Mouse (Mus musculus) intestine, embryonic 15.5 days (tissue): ENCODE results near the gene Pla2g16. TPM values are rescaled to one million over a fixed set of nuclear protein-coding genes. Genes with fewer than 3 reads are reported as not detected.

Experiments
- ATAC-seq: fragments of 200-750 bp; cut with Nextera tagmentation; 2 replicates; pipeline ENCODE4 v1.8.0; 2017; ENCODE audit warnings: moderate TSS enrichment, moderate library complexity
- H3K27ac ChIP-seq: fragments of 300-500 bp; sonication (generic); 2 replicates; pipeline ENCODE4 v1.5.1; 2015; ENCODE audit warnings: mild to moderate bottlenecking, inconsistent platforms
- H3K27me3 ChIP-seq: fragments of 300-500 bp; sonication (generic); replicated peaks from 2 replicates; pipeline ENCODE4 v1.6.1; 2015; ENCODE audit warnings: inconsistent platforms
- H3K36me3 ChIP-seq: fragments of 300-500 bp; sonication (generic); 2 replicates; pipeline ENCODE4 v1.6.1; 2015; ENCODE audit warnings: inconsistent platforms
- H3K4me1 ChIP-seq: fragments of 300-500 bp; sonication (generic); replicated peaks from 2 replicates; pipeline ENCODE4 v1.6.1; 2015; ENCODE audit warnings: inconsistent platforms
- H3K4me2 ChIP-seq: fragments of 300-500 bp; sonication (generic); replicated peaks from 2 replicates; pipeline ENCODE4 v1.6.1; 2015; ENCODE audit warnings: mild to moderate bottlenecking, inconsistent platforms
- H3K4me3 ChIP-seq: fragments of 300-500 bp; sonication (generic); replicated peaks from 2 replicates; pipeline ENCODE4 v1.5.1; 2015; ENCODE audit warnings: inconsistent platforms
- H3K9ac ChIP-seq: fragments of 300-500 bp; sonication (generic); 2 replicates; pipeline ENCODE4 v1.6.1; 2015; ENCODE audit warnings: inconsistent platforms
- H3K9me3 ChIP-seq: fragments of 300-500 bp; sonication (generic); 2 replicates; pipeline ENCODE4 v1.6.1; 2016; ENCODE audit warnings: inconsistent platforms
- WGBS: fragments of 180-500 bp; shearing (Covaris S2); methylation state at CpG from one replicate; pipeline ENCODE4 v1.1.7; 2015; 5-methylcytosine and 5-hydroxymethylcytosine counted together
- polyA plus RNA-seq: library from polyadenylated mRNA; unstranded; fragments of >200 nt; fragmentation: Nextera tagmentation; extraction: Ambion mirVana; gene quantifications from 2 replicates; pipeline ENCODE4 v1.2.1, GENCODE M21; 2015

Pla2g16 gene
- 7.6 and 8.4 TPM in 2 replicates for polyA plus RNA-seq

DNA sequence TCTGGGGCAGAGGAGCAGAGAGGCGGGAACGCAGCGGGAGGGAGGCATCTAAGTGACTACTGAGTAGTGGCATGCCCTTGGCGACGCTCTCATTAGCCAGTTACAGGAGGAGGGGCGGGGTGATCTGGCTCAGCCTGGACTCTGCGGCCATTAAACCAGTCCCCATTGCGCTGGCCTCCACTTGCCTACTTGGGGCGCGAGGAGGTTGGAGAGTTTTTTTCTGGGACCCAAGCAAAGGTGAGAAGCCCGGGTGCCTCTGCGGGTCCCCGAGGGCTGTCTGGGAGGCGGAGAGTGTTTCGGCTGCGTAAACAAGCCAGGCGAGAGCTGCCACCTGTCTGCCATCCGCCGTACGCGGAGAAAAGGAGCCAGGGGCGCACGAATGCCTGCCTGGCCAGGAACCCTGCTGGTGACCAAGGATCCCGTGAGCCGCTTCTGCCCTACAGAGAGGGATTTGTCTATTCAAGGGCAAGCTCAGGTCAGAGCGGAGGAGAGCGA lies at the start of gene Pla2g16:
Pla2g16 (plus strand) TSS at position 132 of the 495 bp plus-strand sequence.
- Histone ChIP-seq H3K36me3 (no peaks in the 10 kb centered on the region), H3K4me1 (0 out of 2 replicates have a peak, but pooled peaks cover 3% of the 10 kb centered on the region), H3K9ac (peak within 1 kb of the TSS; percentile 40), H3K27me3 (no peaks in the 10 kb centered on the region), H3K9me3 (no peaks in the 10 kb centered on the region), H3K27ac (no peak within 1 kb of the TSS), H3K4me3 (peak within 1 kb of the TSS; percentile 50), H3K4me2 (peak within 1 kb of the TSS; percentile 88)
- under 1% methylated on average over 27 of the region's 27 CpGs for WGBS
- ATAC-seq = peak; percentile 93

GRCm38 (mm10) chr19:7508026-7508425 lies 49.2 kb upstream of the Pla2g16 start:
- Histone ChIP-seq H3K27ac (no peak overlapping the region), H3K4me2 (no peak overlapping the region), H3K36me3 (peaks cover 3% of the 10 kb centered on the region; the same call in 1 of the 2 replicates), H3K9me3 (no peaks in the 10 kb centered on the region), H3K4me3 (no peak overlapping the region), H3K27me3 (no peaks in the 10 kb centered on the region), H3K4me1 (no peaks in the 10 kb centered on the region), H3K9ac (no peak overlapping the region)
- ATAC-seq = no peak
- WGBS = 78% methylated on average over 4 of the region's 4 CpGs

DNA sequence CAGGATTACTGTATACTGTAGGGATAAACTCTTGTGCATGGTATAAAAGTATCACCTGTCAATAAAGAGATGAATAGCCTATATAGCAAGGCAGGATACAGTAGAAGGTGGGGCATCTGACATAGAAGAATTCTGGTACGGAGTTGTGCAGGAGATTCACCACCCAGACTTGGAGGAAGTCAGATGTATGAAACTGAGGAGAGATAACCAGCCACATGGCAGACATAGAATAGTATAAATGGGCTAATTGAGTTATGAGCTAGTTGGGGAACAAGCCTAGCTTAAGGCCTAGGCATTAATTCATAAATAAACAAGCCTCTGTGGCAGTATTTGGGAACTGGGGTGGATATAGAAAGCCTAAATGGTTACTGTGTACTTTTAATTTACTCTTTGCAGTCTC lies 40.8 kb upstream of the Pla2g16 start:
- Histone ChIP-seq H3K9me3 (no peaks in the 10 kb centered on the region), H3K9ac (no peak overlapping the region), H3K4me1 (no peaks in the 10 kb centered on the region), H3K4me3 (no peak overlapping the region), H3K27ac (no peak overlapping the region), H3K27me3 (no peaks in the 10 kb centered on the region), H3K36me3 (peaks cover 11% of the 10 kb centered on the region; the same call in 1 of the 2 replicates), H3K4me2 (no peak overlapping the region)
- 91% methylated on average over 1 of the region's 1 CpGs for WGBS
- ATAC-seq = no peak

- 90% methylated on average over 3 of the region's 3 CpGs for WGBS
- Histone ChIP-seq H3K4me3 (no peak overlapping the region), H3K27ac (no peak overlapping the region), H3K4me1 (no peaks in the 10 kb centered on the region), H3K27me3 (no peaks in the 10 kb centered on the region), H3K9ac (no peak overlapping the region), H3K4me2 (no peak overlapping the region), H3K36me3 (peaks cover 20% of the 10 kb centered on the region), H3K9me3 (no peaks in the 10 kb centered on the region)
- ATAC-seq = no peak
Observed at GRCm38 (mm10) chr19:7521619-7522018, 35.6 kb upstream of the Pla2g16 start.

- ATAC-seq = no peak
- WGBS = 93% methylated on average over 2 of the region's 2 CpGs
Observed at GRCm38 (mm10) chr19:7522856-7523255, 34.4 kb upstream of the Pla2g16 start.

DNA sequence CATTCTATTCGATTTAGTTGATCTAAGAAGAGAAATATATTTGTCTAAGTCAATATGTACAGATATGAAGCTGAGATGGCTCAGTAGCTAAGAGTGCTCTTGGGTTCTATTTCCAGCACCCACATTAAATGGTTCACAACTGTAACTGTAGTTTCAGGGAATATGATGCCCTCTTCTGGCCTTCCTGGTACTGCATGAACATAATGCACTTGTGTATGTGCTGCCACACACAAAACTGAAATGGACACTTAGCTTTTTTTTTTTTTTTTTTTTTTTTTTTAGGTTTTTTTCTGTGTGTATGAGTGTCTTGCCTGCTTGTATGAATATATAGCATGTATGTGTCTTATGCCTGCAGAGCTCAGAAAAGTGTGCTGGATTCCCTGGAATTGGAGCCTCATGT lies 34.0 kb upstream of the Pla2g16 start:
- 90% methylated on average over 1 of the region's 1 CpGs for WGBS
- Histone ChIP-seq H3K4me1 (no peaks in the 10 kb centered on the region), H3K4me2 (no peak overlapping the region), H3K36me3 (peaks cover 15% of the 10 kb centered on the region), H3K9ac (no peak overlapping the region), H3K27me3 (no peaks in the 10 kb centered on the region), H3K27ac (no peak overlapping the region), H3K9me3 (no peaks in the 10 kb centered on the region), H3K4me3 (no peak overlapping the region)
- no peak for ATAC-seq

More at GRCm38 (mm10) chr19:7522856-7523255, 34.4 kb upstream of the Pla2g16 start:
- H3K9me3 ChIP-seq = no peaks in the 10 kb centered on the region
- no peak overlapping the region for H3K27ac ChIP-seq
- H3K4me1 ChIP-seq = no peaks in the 10 kb centered on the region
- H3K4me3 ChIP-seq = no peak overlapping the region
- peaks cover 15% of the 10 kb centered on the region for H3K36me3 ChIP-seq
- H3K27me3 ChIP-seq = no peaks in the 10 kb centered on the region
- no peak overlapping the region for H3K4me2 ChIP-seq
- no peak overlapping the region for H3K9ac ChIP-seq

- H3K4me3 ChIP-seq = no peak overlapping the region
- ATAC-seq = no peak
- no peak overlapping the region for H3K4me2 ChIP-seq
- H3K9ac ChIP-seq = no peak overlapping the region
- H3K9me3 ChIP-seq = no peaks in the 10 kb centered on the region
- no peaks in the 10 kb centered on the region for H3K27me3 ChIP-seq
- no peak overlapping the region for H3K27ac ChIP-seq
- peaks cover 12% of the 10 kb centered on the region for H3K36me3 ChIP-seq
- no peaks in the 10 kb centered on the region for H3K4me1 ChIP-seq
Observed at GRCm38 (mm10) chr19:7523781-7524180, 33.5 kb upstream of the Pla2g16 start.

GRCm38 (mm10) chr19:7524879-7525278 lies 32.4 kb upstream of the Pla2g16 start:
- Histone ChIP-seq H3K4me1 (no peaks in the 10 kb centered on the region), H3K4me2 (no peak overlapping the region), H3K36me3 (peaks cover 12% of the 10 kb centered on the region), H3K9ac (no peak overlapping the region), H3K27ac (no peak overlapping the region), H3K27me3 (no peaks in the 10 kb centered on the region), H3K9me3 (no peaks in the 10 kb centered on the region), H3K4me3 (no peak overlapping the region)
- no peak for ATAC-seq
- WGBS = 68% methylated on average over 3 of the region's 3 CpGs

- Histone ChIP-seq H3K27me3 (no peaks in the 10 kb centered on the region), H3K9me3 (no peaks in the 10 kb centered on the region), H3K4me1 (no peaks in the 10 kb centered on the region), H3K4me3 (no peak overlapping the region), H3K36me3 (0 out of 2 replicates have a peak, but pooled peaks cover 6% of the 10 kb centered on the region), H3K4me2 (no peak overlapping the region), H3K27ac (no peak overlapping the region), H3K9ac (no peak overlapping the region)
- WGBS = 55% methylated on average over 7 of the region's 7 CpGs
- 0 out of 2 replicates have a peak, but pooled peaks have one; percentile 39 for ATAC-seq
Observed at GRCm38 (mm10) chr19:7528639-7529428, 28.4 kb upstream of the Pla2g16 start.

GRCm38 (mm10) chr19:7531906-7532305 lies 25.4 kb upstream of the Pla2g16 start:
- no peak for ATAC-seq
- WGBS = 88% methylated on average over 5 of the region's 5 CpGs
- Histone ChIP-seq H3K9me3 (no peaks in the 10 kb centered on the region), H3K27ac (no peak overlapping the region), H3K36me3 (0 out of 2 replicates have a peak, but pooled peaks cover 6% of the 10 kb centered on the region), H3K4me3 (no peak overlapping the region), H3K9ac (no peak overlapping the region), H3K27me3 (no peaks in the 10 kb centered on the region), H3K4me2 (no peak overlapping the region), H3K4me1 (no peaks in the 10 kb centered on the region)

- H3K4me1 ChIP-seq = no peaks in the 10 kb centered on the region
- no peak overlapping the region for H3K9ac ChIP-seq
- ATAC-seq = no peak
- no peak overlapping the region for H3K27ac ChIP-seq
- 85% methylated on average over 5 of the region's 5 CpGs for WGBS
- no peak overlapping the region for H3K4me3 ChIP-seq
- H3K27me3 ChIP-seq = no peaks in the 10 kb centered on the region
- no peaks in the 10 kb centered on the region for H3K9me3 ChIP-seq
- no peak overlapping the region for H3K4me2 ChIP-seq
- 0 out of 2 replicates have a peak, but pooled peaks cover 6% of the 10 kb centered on the region for H3K36me3 ChIP-seq
Observed at GRCm38 (mm10) chr19:7533891-7534290, 23.4 kb upstream of the Pla2g16 start.

DNA sequence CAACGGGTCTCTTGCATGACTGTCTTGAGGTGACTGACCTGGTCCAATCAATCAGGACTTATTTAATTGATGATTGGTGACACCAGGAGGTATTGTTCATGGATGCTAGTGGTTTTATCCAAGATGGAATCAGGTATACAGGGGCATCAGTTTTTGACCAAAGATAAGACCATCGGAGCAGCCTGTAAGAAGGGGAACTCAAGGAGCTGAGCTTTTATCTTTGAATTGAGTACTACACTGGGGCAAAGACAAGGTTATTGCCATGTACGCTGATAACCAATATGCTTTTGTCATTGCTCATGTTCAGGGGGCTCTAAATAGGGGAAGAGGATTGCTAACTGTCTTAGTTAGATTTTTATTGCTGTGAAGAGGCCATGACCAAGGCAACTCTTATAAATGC lies 8.3 kb upstream of the Pla2g16 start:
- no peak for ATAC-seq
- H3K4me1 ChIP-seq = no peaks in the 10 kb centered on the region
- H3K9ac ChIP-seq = no peak overlapping the region
- no peaks in the 10 kb centered on the region for H3K9me3 ChIP-seq
- no peaks in the 10 kb centered on the region for H3K27me3 ChIP-seq
- 93% methylated on average over 3 of the region's 3 CpGs for WGBS
- no peak overlapping the region for H3K4me3 ChIP-seq
- H3K36me3 ChIP-seq = no peaks in the 10 kb centered on the region
- no peak overlapping the region for H3K27ac ChIP-seq
- no peak overlapping the region for H3K4me2 ChIP-seq
